Mouse (Mus musculus): ENCODE measurements around the gene Fat3. TPM values are rescaled to one million over a fixed set of nuclear protein-coding genes. Genes with fewer than 3 reads are reported as not detected.

Gene Fat3
- polyA plus RNA-seq, 1 experiment from 2014 or later, result 5.8 TPM

DNA sequence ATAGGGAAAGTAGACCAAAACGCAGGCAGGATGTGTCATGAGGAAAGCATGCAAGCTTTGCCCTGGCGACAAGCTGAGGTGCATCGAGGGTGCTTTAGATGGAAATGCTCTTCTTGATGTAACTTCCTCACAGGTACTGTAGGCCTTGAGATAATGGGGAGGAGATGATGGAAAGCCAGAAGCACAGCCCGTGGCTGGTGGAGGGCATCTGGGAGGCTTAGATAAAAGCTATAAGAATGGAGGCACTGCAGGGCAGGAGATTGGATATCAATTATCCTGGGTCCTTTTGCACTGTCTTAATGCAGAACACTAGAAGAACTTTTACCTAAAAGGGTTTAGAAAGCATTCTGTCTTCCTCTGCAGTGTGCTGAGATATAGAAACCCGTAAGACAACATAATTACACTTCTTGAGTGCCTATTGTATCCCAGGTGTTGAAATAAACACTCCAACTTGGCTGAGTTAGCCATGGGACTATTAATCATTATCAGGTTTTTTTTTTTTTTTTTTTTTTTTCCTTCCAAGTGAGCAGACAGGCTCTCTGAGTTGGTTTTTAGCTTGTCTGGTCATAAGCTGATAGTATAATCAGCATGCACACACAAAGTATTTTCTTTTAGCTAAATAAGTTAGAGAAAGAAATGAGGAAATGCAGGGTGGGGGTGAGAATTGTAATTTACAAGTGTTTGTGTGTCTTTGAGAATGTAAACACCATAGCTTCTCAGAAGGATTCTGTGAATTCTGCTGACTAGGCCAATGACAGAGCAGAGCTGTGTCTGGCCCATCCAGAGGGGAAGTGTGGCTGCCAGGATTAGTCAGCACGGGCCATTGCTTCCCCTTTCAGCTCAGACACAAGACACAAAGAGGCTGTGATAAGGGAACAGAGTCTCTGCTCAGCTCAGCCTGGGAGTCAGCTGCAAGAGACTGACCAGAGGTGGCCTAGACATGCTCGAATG is 286.1 kb downstream of the Fat3 start:
- H3K27me3 ChIP-seq, result no peaks in the 10 kb centered on the region
- ATAC-seq (ENCODE audit: low FRiP score, low read depth), result peak; percentile 67; the same call in 1 of the 2 replicates
- no peaks in the 10 kb centered on the region for H3K36me3 ChIP-seq
- WGBS, result 52% methylated on average over 7 of the region's 7 CpGs
- H3K4me1 ChIP-seq, result peaks cover 18% of the 10 kb centered on the region; the same call in 1 of the 2 replicates
- H3K27ac ChIP-seq, result no peak overlapping the region
- H3K9me3 ChIP-seq, result no peaks in the 10 kb centered on the region
- H3K4me3 ChIP-seq, result no peak overlapping the region
- no peak overlapping the region for H3K4me2 ChIP-seq (replicated peaks)
- H3K9ac ChIP-seq, result no peak overlapping the region

DNA sequence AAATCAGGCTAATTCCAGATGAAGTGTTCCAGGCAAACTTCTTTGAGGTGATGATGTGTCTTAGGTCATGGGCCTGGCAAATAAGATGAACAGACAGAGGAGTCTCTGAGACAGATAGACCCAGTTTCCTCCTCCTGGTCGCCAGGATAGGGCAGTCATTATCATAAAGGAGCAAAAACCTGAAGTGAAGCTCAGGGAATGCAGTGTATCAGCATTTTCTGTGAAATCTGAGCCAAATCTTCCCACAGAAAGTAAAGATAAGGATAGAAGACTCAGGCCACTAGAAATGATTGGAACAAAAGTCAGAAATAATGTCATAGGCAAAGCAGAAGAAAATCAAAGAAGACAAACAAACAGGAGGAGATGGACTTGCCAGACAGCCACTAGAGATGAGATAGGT is 287.8 kb downstream of the Fat3 start:
- WGBS, result 35% methylated on average over 1 of the region's 1 CpGs
- Histone ChIP-seq H3K27ac (no peak overlapping the region), H3K9ac (no peak overlapping the region), H3K27me3 (no peaks in the 10 kb centered on the region), H3K36me3 (no peaks in the 10 kb centered on the region), H3K9me3 (no peaks in the 10 kb centered on the region), H3K4me2 (replicated peaks) (no peak overlapping the region), H3K4me1 (peaks cover 18% of the 10 kb centered on the region; the same call in 1 of the 2 replicates), H3K4me3 (no peak overlapping the region)
- no peak for ATAC-seq (ENCODE audit: low FRiP score, low read depth)

DNA sequence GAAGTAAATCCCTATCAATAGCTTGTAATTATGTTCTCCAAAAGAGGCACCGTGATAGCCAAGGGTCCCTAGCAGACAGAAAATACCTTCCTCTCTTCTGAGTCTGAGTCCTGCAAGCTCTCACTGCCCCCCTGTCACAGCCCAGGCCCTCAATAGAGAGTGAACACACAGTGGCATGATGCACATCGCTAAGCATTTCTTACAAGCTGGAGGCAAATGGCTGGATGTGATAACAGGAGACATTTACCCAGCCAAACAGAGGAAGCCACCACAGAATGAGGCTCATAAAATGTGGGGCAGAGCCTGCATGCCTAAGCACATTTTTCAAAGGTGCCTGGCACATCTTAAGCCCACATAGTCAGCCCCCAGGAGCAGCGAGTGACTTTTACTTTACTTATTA is 288.5 kb downstream of the Fat3 start:
- 31% methylated on average over 3 of the region's 3 CpGs for WGBS
- Histone ChIP-seq H3K4me1 (peaks cover 18% of the 10 kb centered on the region; the same call in 1 of the 2 replicates), H3K27ac (no peak overlapping the region), H3K27me3 (no peaks in the 10 kb centered on the region), H3K4me2 (replicated peaks) (no peak overlapping the region), H3K9me3 (no peaks in the 10 kb centered on the region), H3K9ac (no peak overlapping the region), H3K4me3 (no peak overlapping the region), H3K36me3 (no peaks in the 10 kb centered on the region)
- ATAC-seq (ENCODE audit: low FRiP score, low read depth), result no peak

DNA sequence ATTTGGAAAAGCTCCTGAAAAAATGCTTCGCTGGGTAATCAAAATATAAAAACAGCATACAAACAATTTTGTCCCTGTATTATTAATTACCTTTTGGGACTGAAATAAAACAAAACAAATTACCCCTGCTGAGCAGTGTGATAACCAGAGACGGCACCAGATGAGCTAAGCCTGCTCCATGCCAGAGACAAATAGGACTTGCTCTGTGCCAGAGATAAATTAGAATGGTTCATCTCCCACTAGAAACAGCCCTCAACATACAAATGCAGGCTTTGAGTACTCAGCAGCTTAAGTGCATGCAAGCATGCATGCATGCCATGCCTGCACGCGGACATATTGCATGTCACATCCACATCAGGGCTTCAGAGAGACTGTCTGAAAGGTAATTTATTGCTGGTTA is 288.9 kb downstream of the Fat3 start:
- no peak for ATAC-seq (ENCODE audit: low FRiP score, low read depth)
- H3K9me3 ChIP-seq, result no peaks in the 10 kb centered on the region
- no peaks in the 10 kb centered on the region for H3K36me3 ChIP-seq
- H3K4me3 ChIP-seq, result no peak overlapping the region
- 83% methylated on average over 4 of the region's 4 CpGs for WGBS
- H3K9ac ChIP-seq, result no peak overlapping the region
- H3K4me1 ChIP-seq, result peaks cover 18% of the 10 kb centered on the region; the same call in 1 of the 2 replicates
- H3K27ac ChIP-seq, result no peak overlapping the region
- H3K27me3 ChIP-seq, result no peaks in the 10 kb centered on the region
- H3K4me2 ChIP-seq (replicated peaks), result no peak overlapping the region

DNA sequence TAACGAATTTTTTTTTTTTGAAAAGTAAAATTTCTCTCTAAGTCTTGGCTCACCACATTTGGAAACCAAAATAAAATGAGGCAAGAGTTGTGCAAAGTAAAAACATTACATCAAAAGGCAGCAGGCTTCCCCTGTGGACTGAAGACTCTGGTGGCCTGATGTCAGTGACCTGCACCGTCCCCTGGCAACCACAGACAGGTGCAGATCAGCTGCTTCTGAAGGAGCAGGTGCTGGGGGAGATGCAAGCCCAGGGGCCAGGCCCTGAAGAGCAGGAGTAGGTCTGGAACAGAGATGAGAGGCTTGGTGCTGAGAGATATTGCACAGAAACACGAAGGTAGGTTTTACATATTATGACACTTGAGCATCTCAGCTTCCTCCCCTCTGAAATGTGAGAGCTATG is 289.6 kb downstream of the Fat3 start:
- Histone ChIP-seq H3K4me1 (peaks cover 18% of the 10 kb centered on the region; the same call in 1 of the 2 replicates), H3K9me3 (no peaks in the 10 kb centered on the region), H3K9ac (no peak overlapping the region), H3K4me2 (replicated peaks) (no peak overlapping the region), H3K4me3 (no peak overlapping the region), H3K36me3 (no peaks in the 10 kb centered on the region), H3K27ac (no peak overlapping the region), H3K27me3 (no peaks in the 10 kb centered on the region)
- no peak for ATAC-seq (ENCODE audit: low FRiP score, low read depth)
- WGBS, result 61% methylated on average over 3 of the region's 3 CpGs

DNA sequence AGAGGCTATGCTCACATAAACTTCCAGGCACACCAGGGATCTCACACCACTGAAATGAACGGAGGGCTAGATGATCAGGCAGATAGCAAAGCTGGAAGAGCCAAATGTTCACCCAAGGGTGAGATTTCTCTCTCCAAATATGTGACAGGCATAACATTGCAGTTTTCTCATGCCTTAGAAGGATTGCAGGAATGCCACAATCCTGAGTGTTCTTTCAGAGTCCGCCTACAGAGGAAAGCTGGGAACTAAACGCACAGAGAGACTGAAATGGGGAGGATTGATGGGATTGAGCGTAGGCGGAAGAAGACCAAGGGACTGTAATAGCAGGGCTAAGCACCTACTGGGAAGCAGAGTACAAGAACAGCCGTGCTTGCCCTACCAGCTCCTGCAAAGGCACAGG is 298.8 kb downstream of the Fat3 start:
- Histone ChIP-seq H3K27ac (no peak overlapping the region), H3K9ac (no peak overlapping the region), H3K4me2 (replicated peaks) (no peak overlapping the region), H3K4me1 (no peaks in the 10 kb centered on the region), H3K36me3 (no peaks in the 10 kb centered on the region), H3K9me3 (no peaks in the 10 kb centered on the region), H3K27me3 (no peaks in the 10 kb centered on the region), H3K4me3 (no peak overlapping the region)
- WGBS, result 68% methylated on average over 6 of the region's 6 CpGs
- no peak for ATAC-seq (ENCODE audit: low FRiP score, low read depth)

DNA sequence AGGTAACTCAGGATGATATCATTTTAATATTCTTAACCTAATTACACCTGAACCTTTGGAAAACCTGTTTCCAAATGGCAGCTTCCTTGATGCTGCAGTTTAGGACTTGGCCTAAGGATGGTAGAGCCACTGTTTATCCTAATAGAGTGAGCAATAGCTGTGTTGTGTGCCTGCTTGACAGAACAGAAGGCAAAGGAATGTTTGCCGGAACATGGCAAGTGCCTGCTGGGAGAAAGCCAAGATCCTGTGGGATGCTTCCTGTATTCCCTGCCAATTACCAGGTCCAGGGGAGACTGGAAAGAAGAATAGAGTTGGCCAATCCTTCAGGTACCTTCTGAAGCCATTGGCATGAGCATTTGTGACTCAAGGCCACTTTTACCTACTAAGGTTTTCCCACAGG is 300.1 kb downstream of the Fat3 start:
- Histone ChIP-seq H3K27ac (no peak overlapping the region), H3K4me3 (no peak overlapping the region), H3K9me3 (no peaks in the 10 kb centered on the region), H3K36me3 (no peaks in the 10 kb centered on the region), H3K4me2 (replicated peaks) (no peak overlapping the region), H3K4me1 (no peaks in the 10 kb centered on the region), H3K9ac (no peak overlapping the region), H3K27me3 (no peaks in the 10 kb centered on the region)
- ATAC-seq (ENCODE audit: low FRiP score, low read depth), result no peak
- WGBS, result 61% methylated on average over 1 of the region's 1 CpGs

DNA sequence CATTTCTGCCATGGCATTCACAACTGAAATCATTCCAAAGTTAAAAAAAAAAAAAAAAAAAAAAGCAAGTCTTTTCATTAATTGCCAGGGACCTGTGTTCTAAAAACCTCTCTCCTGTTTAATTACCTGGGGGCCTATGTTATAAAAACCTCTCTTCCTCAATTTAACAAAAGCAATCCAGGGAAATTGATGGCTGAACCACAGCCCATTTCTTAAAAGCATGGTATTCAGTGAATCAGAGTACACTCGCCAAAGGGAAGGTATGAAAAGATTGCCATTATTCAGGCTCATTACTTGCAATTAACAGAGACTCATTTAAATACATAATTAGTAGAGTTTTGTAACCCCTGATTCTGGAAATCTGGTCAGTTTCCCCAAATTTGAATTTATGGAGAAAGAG is 314.6 kb downstream of the Fat3 start:
- ATAC-seq (ENCODE audit: low FRiP score, low read depth), result no peak
- H3K27me3 ChIP-seq, result no peaks in the 10 kb centered on the region
- H3K4me1 ChIP-seq, result peaks cover 15% of the 10 kb centered on the region
- no peak overlapping the region for H3K27ac ChIP-seq
- no peaks in the 10 kb centered on the region for H3K9me3 ChIP-seq
- WGBS, result 58% methylated on average over 1 of the region's 1 CpGs
- H3K4me3 ChIP-seq, result no peak overlapping the region
- no peak overlapping the region for H3K9ac ChIP-seq
- H3K36me3 ChIP-seq, result no peaks in the 10 kb centered on the region
- H3K4me2 ChIP-seq (replicated peaks), result no peak overlapping the region

DNA sequence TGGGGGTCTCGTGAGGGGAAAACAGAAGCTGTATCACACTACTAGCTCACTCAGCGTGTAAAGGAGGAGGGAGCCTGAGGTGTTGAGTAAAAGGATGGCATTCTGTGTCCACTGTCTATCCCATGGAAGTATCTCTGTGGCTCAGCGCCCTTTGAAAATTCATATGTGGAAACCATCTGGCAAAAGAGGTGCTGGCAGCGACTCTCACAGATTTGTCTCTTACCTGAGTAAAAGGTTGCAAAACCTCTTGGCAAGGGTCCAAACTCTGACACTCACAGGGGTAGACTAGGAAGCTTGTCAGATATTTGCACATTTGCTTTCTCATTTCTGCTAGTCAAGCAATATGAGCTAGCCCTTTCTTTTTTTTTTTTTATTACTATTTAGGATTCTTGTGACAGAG is 331.8 kb downstream of the Fat3 start:
- no peak overlapping the region for H3K9ac ChIP-seq

DNA sequence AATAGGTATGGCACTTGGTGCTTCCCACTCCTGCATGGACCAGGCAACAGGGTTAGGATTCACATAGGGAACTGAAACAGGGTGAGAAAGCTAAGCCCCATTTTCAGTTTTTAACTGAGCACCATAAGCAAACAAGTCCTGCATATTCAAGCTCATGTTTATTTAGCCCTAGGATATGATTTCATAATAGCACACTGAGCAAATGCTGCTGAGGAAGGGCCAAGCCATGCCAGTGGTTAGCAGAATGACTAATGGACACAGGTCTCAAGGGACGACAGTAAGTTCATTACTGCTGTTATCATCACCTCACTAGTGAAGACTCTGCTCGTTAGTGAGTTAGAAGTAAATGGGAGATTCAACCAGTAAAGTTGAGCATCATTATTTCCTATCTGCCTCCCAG is 333.0 kb downstream of the Fat3 start:
- H3K4me1 ChIP-seq, result no peaks in the 10 kb centered on the region
- no peak for ATAC-seq (ENCODE audit: low FRiP score, low read depth)
- WGBS, result 72% methylated on average over 2 of the region's 2 CpGs
- H3K9ac ChIP-seq, result no peak overlapping the region
- no peak overlapping the region for H3K4me2 ChIP-seq (replicated peaks)
- no peaks in the 10 kb centered on the region for H3K9me3 ChIP-seq
- H3K27me3 ChIP-seq, result no peaks in the 10 kb centered on the region
- no peak overlapping the region for H3K27ac ChIP-seq
- no peaks in the 10 kb centered on the region for H3K36me3 ChIP-seq
- no peak overlapping the region for H3K4me3 ChIP-seq

More for the DNA sequence above, 331.8 kb downstream of the Fat3 start:
- H3K9me3 ChIP-seq, result no peaks in the 10 kb centered on the region
- H3K36me3 ChIP-seq, result no peaks in the 10 kb centered on the region
- no peak overlapping the region for H3K4me2 ChIP-seq (replicated peaks)
- WGBS, result 69% methylated on average over 4 of the region's 4 CpGs
- no peak overlapping the region for H3K27ac ChIP-seq
- H3K27me3 ChIP-seq, result no peaks in the 10 kb centered on the region
- ATAC-seq (ENCODE audit: low FRiP score, low read depth), result no peak
- H3K4me1 ChIP-seq, result no peaks in the 10 kb centered on the region
- no peak overlapping the region for H3K4me3 ChIP-seq

DNA sequence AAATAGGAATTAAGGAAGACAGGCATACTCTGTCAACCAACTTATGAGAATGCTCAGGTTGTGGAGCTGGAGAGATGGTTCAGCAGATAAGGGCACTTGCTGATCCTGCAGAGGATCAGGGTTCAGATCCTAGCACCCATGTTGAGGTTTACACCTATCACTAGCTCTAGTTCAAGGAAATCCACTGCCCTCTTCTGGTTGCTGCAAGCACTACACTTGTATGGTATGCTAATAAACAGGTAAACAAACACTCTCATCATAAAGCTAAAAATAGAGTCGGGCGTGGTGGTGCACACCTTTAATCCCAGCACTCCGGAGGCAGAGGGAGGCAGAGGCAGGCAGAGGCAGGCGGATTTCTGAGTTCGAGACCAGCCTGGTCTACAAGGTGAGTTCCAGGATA is 341.7 kb downstream of the Fat3 start:
- no peak for ATAC-seq (ENCODE audit: low FRiP score, low read depth)
- Histone ChIP-seq H3K4me3 (no peak overlapping the region), H3K27ac (no peak overlapping the region), H3K4me1 (no peaks in the 10 kb centered on the region), H3K9ac (no peak overlapping the region), H3K27me3 (no peaks in the 10 kb centered on the region), H3K4me2 (replicated peaks) (no peak overlapping the region), H3K9me3 (no peaks in the 10 kb centered on the region), H3K36me3 (no peaks in the 10 kb centered on the region)
- 98% methylated on average over 5 of the region's 5 CpGs for WGBS

DNA sequence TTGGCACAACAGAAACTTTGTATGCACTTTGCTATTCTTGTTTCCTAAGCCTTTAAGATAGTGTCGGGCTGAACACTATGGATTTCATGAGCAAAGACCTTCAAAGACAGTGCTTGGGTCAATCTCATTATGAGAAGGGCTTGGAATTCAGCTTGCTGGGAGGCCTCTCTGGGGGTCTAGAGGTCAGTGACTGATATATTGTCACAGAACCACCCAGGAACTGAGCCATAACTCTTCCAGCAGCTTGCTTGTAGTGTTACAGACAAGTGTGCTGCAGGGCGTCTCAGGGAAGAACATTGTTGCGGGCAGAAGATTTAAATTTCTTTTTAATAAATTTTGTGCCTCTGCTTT is 347.5 kb downstream of the Fat3 start:
- 44% methylated on average over 3 of the region's 3 CpGs for WGBS
- no peak for ATAC-seq (ENCODE audit: low FRiP score, low read depth)
- no peak overlapping the region for H3K9ac ChIP-seq
- no peak overlapping the region for H3K4me2 ChIP-seq (replicated peaks)
- H3K27me3 ChIP-seq, result no peaks in the 10 kb centered on the region
- H3K4me3 ChIP-seq, result no peak overlapping the region
- H3K4me1 ChIP-seq, result no peaks in the 10 kb centered on the region
- no peaks in the 10 kb centered on the region for H3K9me3 ChIP-seq
- H3K36me3 ChIP-seq, result no peaks in the 10 kb centered on the region
- no peak overlapping the region for H3K27ac ChIP-seq

Data from limb, embryonic 13.5 days (tissue).